Mouse (Mus musculus) A20 (cell line): ENCODE measurements around the gene Scnn1b.

Experiments
- DNase-seq: peaks from one replicate; pipeline ENCODE4 v3.0.0-alpha.2; 2011; ENCODE audit warnings: low read depth, low spot score

Gene Scnn1b

GRCm38 (mm10) chr7:121913944-121914343 lies 49.1 kb downstream of the Scnn1b start:
- DNase-seq: no peak

- DNase-seq: no peak
Measured at GRCm38 (mm10) chr7:121924361-121924760, 59.5 kb downstream of the Scnn1b start.

- no peak for DNase-seq
Measured at GRCm38 (mm10) chr7:121927882-121928281, 63.0 kb downstream of the Scnn1b start.

GRCm38 (mm10) chr7:121931246-121931645 lies 66.4 kb downstream of the Scnn1b start:
- no peak for DNase-seq

GRCm38 (mm10) chr7:121933675-121934074 lies 68.8 kb downstream of the Scnn1b start:
- no peak for DNase-seq

- no peak for DNase-seq
Measured at GRCm38 (mm10) chr7:121934346-121934745, 69.5 kb downstream of the Scnn1b start.

- no peak for DNase-seq
Measured at GRCm38 (mm10) chr7:121935906-121936794, 71.3 kb downstream of the Scnn1b start.

GRCm38 (mm10) chr7:121936861-121937630 lies 72.2 kb downstream of the Scnn1b start:
- no peak for DNase-seq

- DNase-seq: no peak
Measured at GRCm38 (mm10) chr7:121938124-121938891, 73.5 kb downstream of the Scnn1b start.

GRCm38 (mm10) chr7:121939244-121939643 lies 74.4 kb downstream of the Scnn1b start:
- no peak for DNase-seq

GRCm38 (mm10) chr7:121939729-121940128 lies 74.9 kb downstream of the Scnn1b start:
- no peak for DNase-seq

- DNase-seq: no peak
Measured at GRCm38 (mm10) chr7:121941016-121941415, 76.2 kb downstream of the Scnn1b start.

GRCm38 (mm10) chr7:121941640-121942039 lies 76.8 kb downstream of the Scnn1b start:
- DNase-seq: no peak

- no peak for DNase-seq
Measured at GRCm38 (mm10) chr7:121942371-121942770, 77.5 kb downstream of the Scnn1b start.

- DNase-seq: no peak
Measured at GRCm38 (mm10) chr7:121946196-121946595, 81.4 kb downstream of the Scnn1b start.

GRCm38 (mm10) chr7:121947513-121947912 lies 82.7 kb downstream of the Scnn1b start:
- no peak for DNase-seq

- DNase-seq: no peak
Measured at GRCm38 (mm10) chr7:121954891-121955669, 90.2 kb downstream of the Scnn1b start.

GRCm38 (mm10) chr7:121955802-121956201 lies 91.0 kb downstream of the Scnn1b start:
- DNase-seq: no peak

- no peak for DNase-seq
Measured at GRCm38 (mm10) chr7:121961913-121962570, 97.2 kb downstream of the Scnn1b start.

- no peak for DNase-seq
Measured at GRCm38 (mm10) chr7:121962571-121962959, 97.7 kb downstream of the Scnn1b start.
